Mouse (Mus musculus) left cerebral cortex, adult 2 months (tissue): ENCODE measurements at regions not wholly inside any gene's neighbourhood (a gene's known extent, or its start where the extent isn't known, plus 50 kb on each side); places are given as distances from the start of the nearest gene placed in this dataset.

ENCODE experiments used
- DNase-seq, 2 experiments: peaks; one replicate each; pipeline ENCODE4 v3.0.0; 2021 to 2022; ENCODE audit warnings: low spot score in 2 of 2, mixed read lengths in 1 of 2; ENCODE audit errors: extremely low spot score in 1 of 2
- H3K27ac ChIP-seq: fragments of 200-600 bp; 2 replicates; pipeline ENCODE4 v1.8.1; 2022
- H3K4me3 ChIP-seq: fragments of 200-600 bp; 2 replicates; pipeline ENCODE4 v1.8.1; 2022
- CTCF ChIP-seq: fragments of 200-600 bp; IDR thresholded peaks from 2 replicates; pipeline ENCODE4 v1.8.1; 2022; ENCODE audit warnings: antibody characterized with exemption, mild to moderate bottlenecking, moderate library complexity
- intact Hi-C: fragments of 180-260 bp; cut with DNase I; formaldehyde crosslinking; loops from one replicate; pipeline ENCODE4 v1.15.1; 2025

DNA sequence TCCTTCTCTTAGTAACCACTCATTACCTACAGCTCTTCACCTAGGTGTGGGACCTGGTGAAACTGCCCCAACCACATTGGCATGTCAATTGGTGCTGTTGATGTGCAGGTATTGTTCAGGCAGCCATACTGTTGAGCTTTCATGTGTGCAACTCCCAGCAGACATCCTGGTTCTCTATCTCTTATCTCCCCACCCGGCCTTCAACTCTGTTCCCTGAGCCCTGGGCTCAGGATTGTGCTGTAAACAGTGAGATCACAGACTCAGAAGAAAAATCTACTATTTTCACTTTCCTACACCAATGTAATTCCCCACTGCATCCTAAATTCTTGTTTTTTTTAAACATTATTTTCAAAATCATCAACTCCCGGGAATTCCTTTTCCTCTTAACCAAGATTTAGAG is 122.1 kb downstream of the Cartpt start:
- no peak overlapping the region for H3K4me3 ChIP-seq
- TF ChIP-seq CTCF: no peak
- intact Hi-C loops: no loop called here
- H3K27ac ChIP-seq: no peak overlapping the region
- no peak for DNase-seq

- Histone ChIP-seq H3K27ac (no peak overlapping the region), H3K4me3 (no peak overlapping the region)
- intact Hi-C loops: no loop called here
- no peak for DNase-seq
- TF ChIP-seq CTCF: no peak
Measured at GRCm38 (mm10) chr13:99777736-99778135, 123.2 kb downstream of the Cartpt start.

DNA sequence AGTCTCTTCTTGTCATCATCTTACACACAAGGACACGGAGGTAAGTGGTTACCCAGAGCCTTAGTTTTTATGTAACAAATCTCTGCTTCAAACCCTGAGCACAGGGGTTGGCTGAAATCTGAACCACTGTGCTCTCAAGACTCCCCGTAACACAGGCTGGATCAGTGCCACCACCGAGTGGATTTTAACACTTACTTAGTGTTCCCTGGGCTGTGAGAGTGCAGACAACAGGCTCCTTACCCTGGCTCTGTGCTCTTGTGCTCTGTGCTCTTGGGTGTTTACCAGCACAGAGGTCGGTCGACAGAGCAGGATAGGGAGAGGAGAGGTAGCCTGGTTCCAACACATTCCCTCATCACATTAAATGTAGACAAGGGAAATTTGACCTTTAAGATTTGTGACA is 134.9 kb downstream of the Cartpt start:
- intact Hi-C loops: no loop called here
- Histone ChIP-seq H3K27ac (no peak overlapping the region), H3K4me3 (no peak overlapping the region)
- no peak for DNase-seq
- no peak for TF ChIP-seq CTCF

DNA sequence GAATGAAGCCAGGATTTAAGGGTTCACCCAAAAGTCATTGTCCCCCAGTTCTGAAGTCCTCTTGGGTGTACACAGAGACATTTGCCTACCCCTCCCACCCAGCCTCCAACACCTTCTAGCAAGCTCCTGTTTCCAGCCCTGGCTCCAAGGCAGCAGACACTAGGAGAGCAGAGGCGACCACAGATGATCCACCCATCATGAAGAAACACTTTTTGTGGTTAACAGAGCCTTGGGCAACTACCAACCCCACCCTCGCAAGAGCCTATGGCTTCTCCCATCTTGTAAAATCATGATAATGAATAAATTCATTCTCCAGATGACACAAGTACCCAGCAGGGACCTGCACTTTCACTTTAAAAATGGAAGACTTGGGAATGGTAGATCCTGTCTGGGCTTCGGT is 136.1 kb downstream of the Cartpt start:
- no peak for DNase-seq
- Histone ChIP-seq H3K4me3 (no peak overlapping the region), H3K27ac (no peak overlapping the region)
- intact Hi-C loops: loop anchor here (5.0 kb wide), 1 partner anchor 397 kb away; no protein-coding TSS in a partner anchor
- no peak for TF ChIP-seq CTCF

DNA sequence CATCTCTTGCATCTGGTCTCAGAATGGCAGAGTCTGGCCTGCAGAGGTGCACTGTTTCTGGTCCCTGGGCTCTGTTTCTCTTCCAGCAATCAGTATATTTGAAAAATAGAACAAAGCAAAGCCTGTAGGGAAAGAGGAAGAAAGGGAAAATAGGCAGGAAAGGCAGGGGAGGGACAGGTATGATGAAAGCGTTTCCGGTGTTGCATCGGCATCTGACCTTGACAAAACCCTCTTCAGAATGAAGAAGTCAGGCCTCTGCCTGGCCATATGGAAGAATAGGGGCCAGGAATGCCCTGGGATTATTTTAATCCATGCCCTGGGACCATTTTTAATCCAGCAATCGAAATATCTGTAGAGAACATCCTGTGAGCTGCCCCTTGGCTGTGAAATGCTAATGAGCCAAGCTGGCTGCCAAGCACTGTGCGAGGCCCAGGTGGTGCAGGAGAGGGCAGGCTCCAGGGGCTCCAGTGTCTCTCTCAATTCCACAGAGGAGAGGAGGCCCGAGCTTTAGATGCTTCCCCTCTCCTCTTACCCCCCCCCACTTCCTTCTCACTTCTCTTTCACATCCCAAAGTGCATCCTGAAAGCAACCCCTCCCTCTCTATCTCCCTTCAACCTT is 136.7 kb downstream of the Cartpt start:
- TF ChIP-seq CTCF: no peak
- no peak for DNase-seq
- intact Hi-C loops: loop anchor here (5.0 kb wide), 1 partner anchor 397 kb away; no protein-coding TSS in a partner anchor
- H3K4me3 ChIP-seq: no peak overlapping the region
- no peak overlapping the region for H3K27ac ChIP-seq

GRCm38 (mm10) chr13:99761843-99762242 is 139.0 kb downstream of the Cartpt start:
- H3K27ac ChIP-seq: peak overlapping the region; percentile 70; the same call in 1 of the 2 replicates
- intact Hi-C loops: loop anchor here (1.0 to 5.0 kb wide), 3 partner anchors 68 to 395 kb away; partner anchors contain the start of gene Map1b
- DNase-seq: peak; percentile 79 to 82
- no peak overlapping the region for H3K4me3 ChIP-seq
- TF ChIP-seq CTCF: no peak

DNA sequence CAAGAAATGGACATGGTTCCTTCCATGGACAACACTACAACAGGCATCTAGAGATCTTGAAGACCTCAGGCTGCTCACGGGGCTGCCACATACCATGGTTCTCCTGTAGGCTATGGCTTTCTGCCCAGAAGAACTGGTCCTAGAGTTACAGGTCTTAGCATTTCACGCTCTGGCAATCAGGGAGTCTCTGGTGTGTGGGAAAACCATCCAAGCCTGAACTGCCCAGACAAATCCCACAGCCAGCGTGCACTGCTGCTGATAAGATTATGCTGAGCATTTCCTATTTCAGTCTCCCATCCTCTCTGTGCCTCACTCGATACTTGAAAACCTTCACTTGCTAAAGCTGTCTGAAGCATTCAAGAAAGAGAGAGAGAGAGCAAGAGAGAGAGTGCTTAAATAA is 139.5 kb downstream of the Cartpt start:
- Histone ChIP-seq H3K27ac (peak overlapping the region; percentile 70), H3K4me3 (no peak overlapping the region)
- intact Hi-C loops: loop anchor here (1.0 to 5.0 kb wide), 2 partner anchors 69 to 394 kb away; no protein-coding TSS in a partner anchor
- no peak for TF ChIP-seq CTCF
- DNase-seq: no peak

DNA sequence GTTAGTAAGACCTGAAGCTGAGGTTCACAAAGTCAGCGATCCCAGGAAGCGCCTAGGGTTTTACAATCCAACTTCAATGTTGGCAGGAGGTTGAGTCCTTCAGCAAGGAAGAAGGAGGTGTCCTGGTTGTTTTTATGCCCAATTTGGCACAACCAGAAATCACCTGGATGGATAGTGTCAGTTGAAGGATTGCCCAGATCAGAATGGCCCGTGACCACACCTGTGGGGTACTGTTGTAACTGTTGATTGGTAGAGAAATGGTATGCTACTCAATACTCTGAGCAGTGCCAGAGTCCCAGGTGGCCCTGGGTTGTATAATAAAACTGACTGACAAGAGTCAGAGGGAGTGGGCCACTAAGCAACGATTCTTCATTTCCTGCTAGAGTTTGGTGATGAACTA is 140.2 kb downstream of the Cartpt start:
- H3K27ac ChIP-seq: no peak overlapping the region
- intact Hi-C loops: loop anchor here (1.0 to 5.0 kb wide), 2 partner anchors 70 to 393 kb away; no protein-coding TSS in a partner anchor
- no peak for DNase-seq
- no peak for TF ChIP-seq CTCF
- no peak overlapping the region for H3K4me3 ChIP-seq

DNA sequence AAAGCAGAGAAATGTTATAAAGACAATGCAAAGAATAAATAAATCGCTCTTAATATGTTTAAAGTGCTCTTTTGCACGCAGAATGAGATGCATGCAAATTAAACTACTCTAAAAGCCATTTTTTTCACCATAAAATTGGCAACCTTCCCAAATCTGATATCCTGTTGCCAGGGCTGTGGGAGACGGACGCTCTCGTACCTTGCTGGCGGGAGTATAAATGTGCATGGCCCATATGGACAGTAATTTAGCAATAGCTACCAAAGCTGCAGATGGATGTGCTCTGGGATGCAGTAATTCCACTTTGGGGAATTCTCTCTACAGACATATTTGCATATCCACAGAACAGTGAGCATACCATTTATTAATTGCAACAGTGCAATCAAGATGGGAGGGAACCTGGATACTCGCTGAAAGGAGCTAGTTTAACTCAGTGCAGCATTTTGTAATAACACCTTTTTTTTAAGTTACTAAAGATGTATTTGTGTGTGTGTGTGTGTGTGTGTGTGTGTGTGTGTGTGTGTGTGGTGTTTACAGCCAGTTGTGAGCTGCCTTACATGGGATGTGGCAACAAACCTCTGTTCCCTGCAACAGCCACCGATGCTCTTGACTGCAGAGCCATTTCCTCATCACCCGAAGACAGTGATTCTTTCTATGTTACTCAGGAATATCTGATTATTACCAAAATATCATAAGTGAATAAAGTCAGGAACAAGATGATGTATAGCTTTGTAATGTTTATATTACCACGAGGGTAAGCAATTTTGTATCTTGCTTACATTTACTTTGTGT is 141.4 kb downstream of the Cartpt start:
- intact Hi-C loops: loop anchor here (5.0 kb wide), 1 partner anchor 392 kb away; no protein-coding TSS in a partner anchor
- DNase-seq: no peak
- Histone ChIP-seq H3K27ac (no peak overlapping the region), H3K4me3 (no peak overlapping the region)
- no peak for TF ChIP-seq CTCF

GRCm38 (mm10) chr13:99754701-99755100 is 146.2 kb downstream of the Cartpt start:
- intact Hi-C loops: no loop called here
- TF ChIP-seq CTCF: no peak
- no peak for DNase-seq
- no peak overlapping the region for H3K4me3 ChIP-seq
- H3K27ac ChIP-seq: no peak overlapping the region

- intact Hi-C loops: no loop called here
- DNase-seq: no peak
- Histone ChIP-seq H3K27ac (no peak overlapping the region), H3K4me3 (no peak overlapping the region)
- peak; percentile 11 for TF ChIP-seq CTCF
Measured at GRCm38 (mm10) chr13:99754251-99754652, 146.6 kb downstream of the Cartpt start.

DNA sequence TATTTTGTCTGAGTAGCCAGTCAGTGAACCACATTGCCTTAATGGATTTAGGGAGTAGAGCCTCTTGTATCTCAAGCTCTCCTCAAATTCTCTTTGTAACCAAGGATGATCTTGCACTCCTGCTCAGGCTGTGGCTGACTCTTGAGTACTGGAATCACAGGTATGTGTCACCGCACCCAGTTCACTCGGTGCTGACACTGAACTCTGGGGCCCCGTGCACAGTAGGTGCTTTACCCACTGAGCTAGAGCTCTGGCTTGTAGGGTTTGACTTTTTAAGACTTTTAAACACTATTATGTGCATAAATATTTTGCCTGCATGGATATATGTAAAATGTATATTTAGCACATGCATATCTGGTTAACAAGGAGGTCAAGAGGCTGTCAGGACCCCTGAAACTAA is 147.4 kb downstream of the Cartpt start:
- TF ChIP-seq CTCF: no peak
- intact Hi-C loops: no loop called here
- no peak for DNase-seq
- Histone ChIP-seq H3K4me3 (no peak overlapping the region), H3K27ac (no peak overlapping the region)

DNA sequence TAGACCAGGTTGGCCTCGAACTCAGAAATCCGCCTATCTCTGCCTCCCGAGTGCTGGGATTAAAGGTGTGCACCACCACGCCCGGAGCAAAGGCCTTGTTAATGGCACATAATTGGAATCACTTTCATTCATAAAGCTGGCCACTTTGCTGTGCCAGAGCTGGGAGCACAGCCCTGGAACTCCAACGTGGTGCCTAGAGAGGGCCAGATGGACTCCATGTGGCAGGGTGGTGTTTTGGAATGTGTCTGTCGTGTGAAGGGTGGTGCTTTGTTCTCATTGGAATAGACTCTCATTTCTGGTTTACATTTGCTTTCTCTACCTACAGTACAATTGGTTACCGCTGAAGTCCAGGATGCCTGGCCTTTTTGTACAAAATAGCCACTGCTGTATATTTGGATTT is 150.2 kb downstream of the Cartpt start:
- H3K4me3 ChIP-seq: no peak overlapping the region
- H3K27ac ChIP-seq: no peak overlapping the region
- intact Hi-C loops: no loop called here
- DNase-seq: no peak
- TF ChIP-seq CTCF: no peak
